Comparison of ENCODE assay signal across 23 mouse cellular contexts in the genomic region with DNA sequence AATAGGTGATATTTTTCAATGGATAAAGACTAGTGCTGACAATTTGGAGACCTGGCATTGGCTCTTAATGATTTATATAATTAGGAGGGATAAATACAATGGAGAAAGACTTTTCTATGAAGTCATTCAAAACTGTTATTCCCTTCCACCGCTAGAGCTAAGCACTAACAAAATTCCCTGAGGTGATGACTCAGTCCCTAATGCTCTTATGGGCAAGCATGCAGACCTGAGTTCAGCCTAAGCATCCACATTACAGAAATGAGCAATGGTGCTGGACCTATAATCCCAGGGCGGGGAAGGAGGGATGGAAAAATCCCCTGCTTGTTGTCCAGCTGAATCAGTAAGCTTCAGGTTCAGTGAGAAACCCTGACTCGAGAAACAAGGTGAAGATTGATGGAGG.
DNase-seq lines count a peak whose midpoint lies in the region; ATAC-seq and TF ChIP-seq lines count a peak whose summit lies in the region.
"Had no signal": no experiment of that assay in that cellular context is flagged by ENCODE, and none has a peak within 500 bp of the region (broad histone marks: within the 10 kb centered on the region; RNA-seq: fewer than 3 reads in every experiment).

No protein-coding gene starts in this region.

- no peak for ATAC-seq in CD4-positive, CD25-positive, alpha-beta regulatory T cell, adult 4 months
- no peak for ATAC-seq in monocyte, adult 5-6 weeks (replicated peaks; ENCODE audit: insufficient number of reproducible peaks, low FRiP score, low TSS enrichment, poor library complexity, severe bottlenecking)
- ATAC-seq: forebrain, embryonic 13.5 days; forebrain, embryonic 15.5 days; forebrain, postnatal 0 days had no signal

- peak overlapping the region; percentile 98 for H3K27ac ChIP-seq in embryonic fibroblast, embryonic 13.5 days (ENCODE audit: insufficient read depth, low read length)
- H3K27ac ChIP-seq: embryonic facial prominence, embryonic 10.5 days; embryonic facial prominence, embryonic 12.5 days; forebrain, embryonic 13.5 days; forebrain, embryonic 15.5 days had no signal

- no peak overlapping the region for H3K4me3 ChIP-seq in embryonic fibroblast, embryonic 13.5 days (ENCODE audit: insufficient read depth, low read length)
- H3K4me3 ChIP-seq: embryonic facial prominence, embryonic 10.5 days; embryonic facial prominence, embryonic 12.5 days; erythroblast, embryonic 14.5 days; forebrain, embryonic 13.5 days; forebrain, embryonic 15.5 days had no signal

- no peaks in the 10 kb centered on the region; the same call in 1 of the 2 replicates for H3K4me1 ChIP-seq in embryonic fibroblast, embryonic 13.5 days (ENCODE audit: control insufficient read depth, insufficient read depth, low read length)
- H3K4me1 ChIP-seq: embryonic facial prominence, embryonic 10.5 days; embryonic facial prominence, embryonic 12.5 days; forebrain, embryonic 13.5 days; forebrain, embryonic 15.5 days had no signal

- no peak for TF ChIP-seq POLR2A in embryonic fibroblast, embryonic 13.5 days (IDR thresholded peaks at IDR 0.05; ENCODE audit: low read depth, low read length)

- TF ChIP-seq CTCF in embryonic fibroblast, embryonic 13.5 days (IDR thresholded peaks at IDR 0.05; ENCODE audit: borderline replicate concordance, insufficient read depth, low read length), result no peak

- DNase-seq in 3T3-L1 (ENCODE audit: low read depth, low spot score) (peak; percentile 60), MN1 (ENCODE audit: low spot score) (peak; percentile 28), NIH3T3 (ENCODE audit: low read depth) (peak; percentile 56)
- no peak for DNase-seq in adrenal gland, adult 8-10 months
- DNase-seq in lung, postnatal 10 days, result no peak
- DNase-seq: adrenal gland, adult 2 months; adrenal gland, postnatal 14 days; adrenal gland, postnatal 36 days; B cell, adult 2 months; cerebellum, adult 11-12 months; cerebellum, adult 2 months; cerebellum, adult 9-10 months; cerebellum, postnatal 10 days; cerebellum, postnatal 25 days; forebrain, postnatal 0 days had no signal

Comparison
In these comparisons a context has a peak if more than half of its experiments do, and no peak if none do; other contexts are left out.
1. DNase-seq: peak in 3T3-L1 (single experiment), MN1 (single experiment) and NIH3T3 (single experiment); none in adrenal gland, adult 8-10 months (single experiment) and lung, postnatal 10 days (single experiment).